Mouse (Mus musculus) embryonic fibroblast, embryonic 13.5 days (primary cell): Measurements from ENCODE around the gene Commd2.

Experiments used
- CTCF ChIP-seq: IDR thresholded peaks from 2 replicates; pipeline ENCODE4 v1.5.1; 2011; ENCODE audit warnings: mild to moderate bottlenecking, control low read depth, low read length, moderate library complexity, borderline replicate concordance; ENCODE audit not compliant: insufficient read depth
- POLR2A ChIP-seq: IDR thresholded peaks from 2 replicates; pipeline ENCODE4 v1.6.1; 2011; ENCODE audit warnings: low read depth, mild to moderate bottlenecking, control low read depth, low read length, moderate library complexity

DNA sequence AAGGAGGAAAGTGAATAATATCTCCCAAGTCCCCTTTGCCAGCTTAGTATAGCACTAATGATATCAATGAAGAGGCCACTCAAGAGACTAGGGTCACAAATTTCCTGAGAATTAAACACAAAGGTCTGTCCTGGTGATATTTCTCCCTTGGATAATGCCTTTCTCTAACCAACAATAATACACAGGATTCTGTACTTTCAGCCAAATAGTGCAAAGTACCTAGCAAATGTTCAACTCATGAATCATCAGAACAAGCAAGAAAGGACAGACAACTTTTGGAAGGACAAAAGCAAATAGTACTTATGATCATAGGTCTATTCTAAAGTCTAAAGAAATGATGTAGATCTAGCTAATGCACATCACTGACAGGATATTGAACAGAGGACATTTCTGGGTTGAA lies 56.0 kb downstream of the Commd2 start:
- TF ChIP-seq POLR2A (no peak), CTCF (no peak)
